Mouse (Mus musculus): Measurements from ENCODE around the gene Myo1d.

Gene Myo1d

GRCm38 (mm10) chr11:80504519-80505385 lies 275.1 kb downstream of the Myo1d start:
- no peak for DNase-seq (ENCODE audit: low read depth, low spot score)

GRCm38 (mm10) chr11:80503726-80504452 lies 275.9 kb downstream of the Myo1d start:
- peak; percentile 51 for DNase-seq (ENCODE audit: low read depth, low spot score)

GRCm38 (mm10) chr11:80503281-80503680 lies 276.5 kb downstream of the Myo1d start:
- DNase-seq (ENCODE audit: low read depth, low spot score), result no peak

GRCm38 (mm10) chr11:80499550-80499952 lies 280.3 kb downstream of the Myo1d start:
- DNase-seq (ENCODE audit: low read depth, low spot score), result no peak

- DNase-seq (ENCODE audit: low read depth, low spot score), result no peak
These were observed 281.3 kb downstream of the Myo1d start for GRCm38 (mm10) chr11:80498328-80499070.

- no peak for DNase-seq (ENCODE audit: low read depth, low spot score)
These were observed 282.5 kb downstream of the Myo1d start for GRCm38 (mm10) chr11:80497225-80497919.

- DNase-seq (ENCODE audit: low read depth, low spot score), result no peak
These were observed 283.2 kb downstream of the Myo1d start for GRCm38 (mm10) chr11:80496640-80497039.

GRCm38 (mm10) chr11:80495972-80496371 lies 283.9 kb downstream of the Myo1d start:
- DNase-seq (ENCODE audit: low read depth, low spot score), result no peak

GRCm38 (mm10) chr11:80494852-80495251 lies 285.0 kb downstream of the Myo1d start:
- no peak for DNase-seq (ENCODE audit: low read depth, low spot score)

- no peak for DNase-seq (ENCODE audit: low read depth, low spot score)
These were observed 286.6 kb downstream of the Myo1d start for GRCm38 (mm10) chr11:80493186-80493585.

GRCm38 (mm10) chr11:80490831-80491230 lies 289.0 kb downstream of the Myo1d start:
- DNase-seq (ENCODE audit: low read depth, low spot score), result no peak

- DNase-seq (ENCODE audit: low read depth, low spot score), result no peak
These were observed 290.0 kb downstream of the Myo1d start for GRCm38 (mm10) chr11:80489882-80490196.

GRCm38 (mm10) chr11:80489172-80489881 lies 290.5 kb downstream of the Myo1d start:
- no peak for DNase-seq (ENCODE audit: low read depth, low spot score)

- DNase-seq (ENCODE audit: low read depth, low spot score), result no peak
These were observed 291.8 kb downstream of the Myo1d start for GRCm38 (mm10) chr11:80487904-80488587.

GRCm38 (mm10) chr11:80485622-80486206 lies 294.1 kb downstream of the Myo1d start:
- DNase-seq (ENCODE audit: low read depth, low spot score), result no peak

GRCm38 (mm10) chr11:80485120-80485551 lies 294.7 kb downstream of the Myo1d start:
- DNase-seq (ENCODE audit: low read depth, low spot score), result no peak

GRCm38 (mm10) chr11:80484191-80484791 lies 295.5 kb downstream of the Myo1d start:
- DNase-seq (ENCODE audit: low read depth, low spot score), result no peak

GRCm38 (mm10) chr11:80483536-80484067 lies 296.2 kb downstream of the Myo1d start:
- no peak for DNase-seq (ENCODE audit: low read depth, low spot score)

- no peak for DNase-seq (ENCODE audit: low read depth, low spot score)
These were observed 296.9 kb downstream of the Myo1d start for GRCm38 (mm10) chr11:80482921-80483320.
